Mouse (Mus musculus) spleen, adult 2 months (tissue): ENCODE results near the gene Tbc1d14.

Experiments used
- CTCF ChIP-seq: fragments of 200-500 bp; IDR thresholded peaks from 2 replicates; pipeline ENCODE4 v1.5.1; 2011; ENCODE audit warnings: mild to moderate bottlenecking, inconsistent platforms; ENCODE audit not compliant: insufficient read depth, insufficient read length, insufficient replicate concordance; ENCODE audit errors: extremely low read depth
- POLR2A ChIP-seq: fragments of 200-500 bp; IDR thresholded peaks from 2 replicates; pipeline ENCODE4 v1.6.1; 2011; ENCODE audit warnings: low read depth, low read length, inconsistent platforms

DNA sequence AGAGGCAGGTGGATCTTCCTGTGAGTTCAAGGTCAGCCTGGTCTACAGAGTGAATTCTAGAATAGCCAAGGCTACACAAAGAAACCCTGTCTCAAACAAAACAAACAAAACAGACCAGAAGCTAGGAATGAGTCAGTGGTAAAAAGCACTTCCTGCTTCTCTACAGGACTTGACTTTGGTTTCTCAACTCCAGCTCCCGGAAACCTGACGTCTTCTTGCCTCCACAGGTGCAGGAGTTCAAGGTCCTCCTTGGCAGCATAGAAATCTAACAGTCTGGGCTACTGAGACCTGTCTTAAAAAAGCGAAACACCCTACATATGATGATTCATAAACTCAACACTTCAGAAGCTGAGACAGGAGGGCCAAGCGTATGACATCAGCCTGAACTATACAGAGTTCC lies 39.2 kb downstream of the Tbc1d14 start:
- TF ChIP-seq CTCF, result no peak
- TF ChIP-seq POLR2A, result no peak
